ENCODE assay signal across 13 mouse cellular contexts in genomic region chr16:89796566-89796965, GRCm38 (mm10).
DNase-seq lines count a peak whose midpoint lies in the region; ATAC-seq and TF ChIP-seq lines count a peak whose summit lies in the region.
"Had no signal": no experiment of that assay in that cellular context is flagged by ENCODE, and none has a peak within 500 bp of the region (broad histone marks: within the 10 kb centered on the region; RNA-seq: fewer than 3 reads in every experiment).

No protein-coding gene starts in this region.

- no peaks in the 10 kb centered on the region for H3K27me3 ChIP-seq in hindbrain, postnatal 0 days (ENCODE audit: insufficient read depth, low read length)
- no peaks in the 10 kb centered on the region for H3K27me3 ChIP-seq in hindbrain, embryonic 16.5 days (replicated peaks; ENCODE audit: control insufficient read depth, insufficient read depth, low read length)
- no peaks in the 10 kb centered on the region for H3K27me3 ChIP-seq in forebrain, embryonic 11.5 days (ENCODE audit: control insufficient read depth, insufficient read depth, low read length)
- H3K27me3 ChIP-seq: hindbrain, embryonic 13.5 days had no signal

- H3K4me2 ChIP-seq in hindbrain, postnatal 0 days (ENCODE audit: low read depth, low read length), result no peak overlapping the region
- H3K4me2 ChIP-seq in hindbrain, embryonic 16.5 days (ENCODE audit: low read length), result no peak overlapping the region
- no peak overlapping the region for H3K4me2 ChIP-seq in forebrain, embryonic 11.5 days (ENCODE audit: low read depth, low read length, severe bottlenecking)
- H3K4me2 ChIP-seq: hindbrain, embryonic 13.5 days had no signal

- no peaks in the 10 kb centered on the region for H3K9me3 ChIP-seq in hindbrain, postnatal 0 days (ENCODE audit: low read length)
- H3K9me3 ChIP-seq in hindbrain, embryonic 16.5 days (ENCODE audit: control insufficient read depth, low read length), result no peaks in the 10 kb centered on the region
- no peaks in the 10 kb centered on the region for H3K9me3 ChIP-seq in forebrain, embryonic 11.5 days (ENCODE audit: control insufficient read depth, low read length)
- H3K9me3 ChIP-seq: hindbrain, embryonic 13.5 days had no signal

- H3K27ac ChIP-seq in hindbrain, postnatal 0 days, result no peak overlapping the region
- no peak overlapping the region for H3K27ac ChIP-seq in hindbrain, embryonic 16.5 days (ENCODE audit: low read depth, low read length)
- H3K27ac ChIP-seq in cortical plate, adult 2 months (ENCODE audit: insufficient read depth, low read length), result no peak overlapping the region
- H3K27ac ChIP-seq in forebrain, embryonic 11.5 days (ENCODE audit: low read depth, low read length), result no peak overlapping the region
- H3K27ac ChIP-seq: hindbrain, embryonic 13.5 days had no signal

- WGBS in hindbrain, postnatal 0 days, result 87% methylated on average over 7 of the region's 7 CpGs
- 91% methylated on average over 7 of the region's 7 CpGs for WGBS in hindbrain, embryonic 16.5 days
- WGBS in forebrain, embryonic 11.5 days, result 87% methylated on average over 7 of the region's 7 CpGs

- H3K9ac ChIP-seq in hindbrain, postnatal 0 days (replicated peaks; ENCODE audit: low read length), result no peak overlapping the region
- no peak overlapping the region for H3K9ac ChIP-seq in hindbrain, embryonic 16.5 days (ENCODE audit: low read depth, low read length)
- H3K9ac ChIP-seq in forebrain, embryonic 11.5 days (ENCODE audit: low read length), result no peak overlapping the region
- H3K9ac ChIP-seq: hindbrain, embryonic 13.5 days had no signal

- DNase-seq in hindbrain, postnatal 0 days (ENCODE audit: low spot score), result peak; percentile 53
- peak; percentile 24 for DNase-seq in 3T3-L1 (ENCODE audit: low read depth, low spot score)
- DNase-seq in B cell, adult 2 months, result peak; percentile 40 to 41
- DNase-seq in spleen, postnatal 4 days (ENCODE audit: low spot score in 2 of 2), result no peak
- DNase-seq in forebrain, embryonic 11.5 days (ENCODE audit: low spot score), result no peak
- DNase-seq: heart, adult 18-20 months; kidney, postnatal 14 days; lung, postnatal 4 days; right cerebral cortex, adult 18-20 months had no signal

- H3K4me1 ChIP-seq in hindbrain, postnatal 0 days (ENCODE audit: insufficient read depth, low read length), result no peaks in the 10 kb centered on the region
- no peaks in the 10 kb centered on the region for H3K4me1 ChIP-seq in hindbrain, embryonic 16.5 days (ENCODE audit: control insufficient read depth, insufficient read depth, low read depth, low read length)
- H3K4me1 ChIP-seq in cortical plate, adult 2 months (ENCODE audit: control insufficient read depth, insufficient read depth, low read length), result peaks cover 2% of the 10 kb centered on the region; the same call in 1 of the 2 replicates
- no peaks in the 10 kb centered on the region for H3K4me1 ChIP-seq in forebrain, embryonic 11.5 days (replicated peaks; ENCODE audit: control insufficient read depth, insufficient read depth, low read length)
- H3K4me1 ChIP-seq: hindbrain, embryonic 13.5 days had no signal

- no peak overlapping the region for H3K4me3 ChIP-seq in hindbrain, postnatal 0 days (ENCODE audit: low read length)
- H3K4me3 ChIP-seq in hindbrain, embryonic 16.5 days (ENCODE audit: low read length), result no peak overlapping the region
- H3K4me3 ChIP-seq in cortical plate, adult 2 months (ENCODE audit: insufficient read depth, low read length), result no peak overlapping the region
- H3K4me3 ChIP-seq in forebrain, embryonic 11.5 days (ENCODE audit: low read depth, low read length), result no peak overlapping the region
- H3K4me3 ChIP-seq: hindbrain, embryonic 13.5 days; myocyte had no signal

- peak; percentile 55 for TF ChIP-seq CTCF in hindbrain, postnatal 0 days (IDR thresholded peaks at IDR 0.05; ENCODE audit: low read depth)
- 0 out of 2 replicates have a peak, but pooled peaks have one; percentile 14 for TF ChIP-seq CTCF in cortical plate, adult 2 months (IDR thresholded peaks at IDR 0.05; ENCODE audit: extremely low read depth, insufficient read depth, low read length)

- H3K36me3 ChIP-seq in hindbrain, postnatal 0 days (ENCODE audit: insufficient read depth, low read length), result no peaks in the 10 kb centered on the region
- peaks cover 13% of the 10 kb centered on the region; the same call in 1 of the 2 replicates for H3K36me3 ChIP-seq in hindbrain, embryonic 16.5 days (ENCODE audit: control insufficient read depth, insufficient read depth, low read length)
- no peaks in the 10 kb centered on the region; the same call in none of the 2 replicates for H3K36me3 ChIP-seq in forebrain, embryonic 11.5 days (ENCODE audit: control insufficient read depth, insufficient read depth, low read length)

- no peak for TF ChIP-seq POLR2A in cortical plate, adult 2 months (IDR thresholded peaks at IDR 0.05; ENCODE audit: extremely low read depth, insufficient read depth, low read length)

- no peak for ATAC-seq in hindbrain, postnatal 0 days
- no peak for ATAC-seq in hindbrain, embryonic 16.5 days
- ATAC-seq in forebrain, embryonic 11.5 days (replicated peaks; ENCODE audit: low FRiP score), result no peak

Comparison
In these comparisons a context has a peak if more than half of its experiments do, and no peak if none do; other contexts are left out.
1. DNase-seq: peak in hindbrain, postnatal 0 days (single experiment), 3T3-L1 (single experiment) and B cell, adult 2 months (2 of 2); none in spleen, postnatal 4 days (0 of 2) and forebrain, embryonic 11.5 days (single experiment).